Mouse (Mus musculus) retina, adult 2 months (tissue): ENCODE measurements around the gene Rorb.

Experiments used
- DNase-seq: peaks from one replicate; pipeline ENCODE4 v3.0.0-alpha.2; 2012; ENCODE audit warnings: low read depth, low spot score

Rorb gene

GRCm38 (mm10) chr19:19110793-19111427 lies at the start of gene Rorb:
Gene Rorb, minus strand, starts transcription at chr19:19111196.
- DNase-seq, result peak; percentile 90

GRCm38 (mm10) chr19:19148847-19149246 lies 37.9 kb upstream of the Rorb start:
- DNase-seq, result no peak

GRCm38 (mm10) chr19:19144447-19144846 lies 33.5 kb upstream of the Rorb start:
- DNase-seq, result no peak

GRCm38 (mm10) chr19:19136856-19137255 lies 25.9 kb upstream of the Rorb start:
- no peak for DNase-seq

GRCm38 (mm10) chr19:19135838-19136237 lies 24.8 kb upstream of the Rorb start:
- DNase-seq, result no peak

GRCm38 (mm10) chr19:19122324-19122723 lies 11.3 kb upstream of the Rorb start:
- no peak for DNase-seq

GRCm38 (mm10) chr19:19112180-19112579 lies 1.2 kb upstream of the Rorb start:
- no peak for DNase-seq

GRCm38 (mm10) chr19:19111428-19112170 lies 603 bp upstream of the Rorb start:
- DNase-seq, result no peak

GRCm38 (mm10) chr19:19110011-19110768 lies 806 bp downstream of the Rorb start:
- DNase-seq, result no peak

GRCm38 (mm10) chr19:19108596-19109381 lies 2.2 kb downstream of the Rorb start:
- DNase-seq, result no peak

GRCm38 (mm10) chr19:19104581-19104980 lies 6.4 kb downstream of the Rorb start:
- no peak for DNase-seq

GRCm38 (mm10) chr19:19097149-19097548 lies 13.8 kb downstream of the Rorb start:
- DNase-seq, result no peak

GRCm38 (mm10) chr19:19089427-19089826 lies 21.6 kb downstream of the Rorb start:
- no peak for DNase-seq

- no peak for DNase-seq
These were observed 33.1 kb downstream of the Rorb start for GRCm38 (mm10) chr19:19077880-19078279.

GRCm38 (mm10) chr19:19074756-19075155 lies 36.2 kb downstream of the Rorb start:
- no peak for DNase-seq

- no peak for DNase-seq
These were observed 52.1 kb downstream of the Rorb start for GRCm38 (mm10) chr19:19058710-19059398.

- DNase-seq, result no peak
These were observed 52.8 kb downstream of the Rorb start for GRCm38 (mm10) chr19:19058201-19058600.

GRCm38 (mm10) chr19:19043138-19043537 lies 67.9 kb downstream of the Rorb start:
- DNase-seq, result no peak

GRCm38 (mm10) chr19:19040800-19041199 lies 70.2 kb downstream of the Rorb start:
- no peak for DNase-seq

- DNase-seq, result no peak
These were observed 76.3 kb downstream of the Rorb start for GRCm38 (mm10) chr19:19034482-19035315.
